Mouse (Mus musculus): ENCODE results near the gene Zfp991. TPM values are rescaled to one million over a fixed set of nuclear protein-coding genes. Genes with fewer than 3 reads are reported as not detected.
A peak's percentile ranks its signal among the peaks of the same experiment; 100 is the strongest.
"Not testable (repeated sequence)": the region's sequence is repeated elsewhere in the genome, so short reads cannot be mapped to it uniquely, and the experiment has no call there.

Zfp991 gene
- 10 to 100 TPM in 1 of 2 experiments, 1 to 10 TPM in 1; 7.2 to 10.4 TPM for total RNA-seq (2021)

DNA sequence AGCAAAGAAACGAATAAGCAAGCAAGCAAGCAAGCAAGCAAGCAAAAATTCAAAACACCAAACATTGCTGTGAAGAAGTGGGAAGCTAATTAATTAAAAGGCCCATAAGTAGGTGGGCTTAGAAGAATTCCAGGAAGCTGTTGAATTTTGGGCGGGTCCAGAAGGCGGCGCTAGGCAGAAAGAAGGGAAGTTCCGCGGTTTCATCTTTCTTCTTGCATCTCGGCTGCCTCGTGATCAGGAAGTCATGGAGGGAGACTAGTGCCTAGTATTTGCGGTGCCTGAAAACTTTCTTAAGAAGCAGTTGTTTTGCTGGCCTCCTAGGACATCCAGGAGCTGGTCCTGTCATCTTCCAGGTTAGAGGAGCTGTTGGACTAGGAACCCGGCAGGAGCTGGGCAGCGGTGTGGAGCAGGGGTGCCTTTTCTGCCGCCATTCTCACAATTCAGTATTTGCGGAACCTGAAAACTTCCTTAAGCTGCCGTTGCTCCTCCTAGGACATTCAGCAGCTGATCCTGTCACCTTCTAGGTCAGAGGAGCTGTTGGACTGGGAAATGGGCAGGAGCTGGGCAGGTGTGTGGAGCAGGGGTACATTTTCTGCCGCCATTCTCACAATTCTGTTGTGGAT is at the start of gene Zfp991:
Zfp991 (plus strand) TSS at position 202 of the 623 bp plus-strand sequence.
- DNase-seq (ENCODE audit: low spot score in 2 of 2); intact Hi-C loops (cut with DNase I): not testable (repeated sequence)

DNA sequence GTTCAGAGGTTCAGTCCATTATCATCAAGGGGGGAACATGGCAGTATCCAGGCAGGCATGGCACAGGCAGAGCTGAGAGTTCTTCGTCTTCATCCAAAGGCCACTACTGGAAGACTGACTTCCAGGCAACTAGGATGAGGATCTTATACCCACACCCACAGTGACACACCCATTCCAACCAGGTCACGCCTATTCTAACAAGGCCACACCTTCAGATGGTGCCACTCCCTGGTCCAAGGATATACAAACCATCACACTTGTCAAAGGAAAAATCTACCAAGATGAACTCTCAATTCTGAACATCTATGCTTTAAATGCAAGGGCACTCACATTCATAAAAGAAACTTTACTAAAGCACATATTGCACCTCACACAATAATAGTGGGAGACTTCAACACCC is 36.2 kb upstream of the Zfp991 start:
- DNase-seq (ENCODE audit: low spot score in 2 of 2); intact Hi-C loops (cut with DNase I): not testable (repeated sequence)

DNA sequence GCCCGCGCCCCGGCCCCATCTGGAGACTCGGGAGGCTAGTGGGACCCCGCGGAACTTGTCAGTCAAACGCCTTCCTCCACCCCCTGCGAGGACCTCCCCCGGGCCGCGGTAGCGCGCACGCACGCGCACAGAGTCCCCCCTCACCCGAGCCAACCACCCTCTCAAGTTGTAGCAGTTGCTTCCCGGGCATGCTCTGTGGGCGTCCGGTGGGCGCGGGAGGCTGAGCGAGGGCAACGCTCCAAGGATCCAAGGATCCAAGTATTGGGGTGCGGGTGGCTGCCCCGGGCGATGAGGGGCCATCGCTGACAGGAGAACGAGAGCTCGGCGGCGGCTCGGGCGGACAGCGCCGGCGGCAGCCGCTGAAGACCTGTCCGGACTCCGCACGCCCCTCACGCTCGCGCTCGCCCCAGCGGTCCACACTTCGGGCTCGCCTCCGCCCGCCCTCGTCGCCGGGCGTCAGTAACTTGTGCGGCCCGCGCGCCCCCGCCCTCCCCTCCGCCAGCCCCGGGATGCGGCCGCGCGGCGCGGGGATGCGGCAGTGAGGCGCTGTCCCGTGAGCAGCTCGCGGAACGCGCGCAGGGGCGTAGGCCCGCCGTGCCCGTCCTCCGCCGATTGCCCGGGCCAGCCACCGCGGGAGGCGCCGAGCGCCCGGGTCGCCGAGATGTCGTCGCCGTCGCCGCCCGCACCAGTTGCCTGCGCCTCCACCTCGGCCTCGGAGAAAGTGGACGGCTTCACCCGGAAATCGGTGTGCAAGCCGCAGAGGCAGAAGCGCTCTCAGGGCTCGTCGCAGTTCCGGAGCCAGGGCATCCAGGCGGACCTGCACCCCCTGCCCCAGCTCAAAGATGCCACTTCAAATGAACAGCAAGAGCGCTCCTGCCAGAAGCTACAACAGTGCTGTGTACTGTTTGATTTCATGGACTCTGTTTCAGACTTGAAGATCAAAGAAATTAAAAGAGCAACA is 29.9 kb upstream of the Zfp991 start:
- intact Hi-C loops (cut with DNase I), result not testable (repeated sequence)
- DNase-seq (ENCODE audit: low spot score in 2 of 2), result peak in 1 of 2 experiments; percentile 20

DNA sequence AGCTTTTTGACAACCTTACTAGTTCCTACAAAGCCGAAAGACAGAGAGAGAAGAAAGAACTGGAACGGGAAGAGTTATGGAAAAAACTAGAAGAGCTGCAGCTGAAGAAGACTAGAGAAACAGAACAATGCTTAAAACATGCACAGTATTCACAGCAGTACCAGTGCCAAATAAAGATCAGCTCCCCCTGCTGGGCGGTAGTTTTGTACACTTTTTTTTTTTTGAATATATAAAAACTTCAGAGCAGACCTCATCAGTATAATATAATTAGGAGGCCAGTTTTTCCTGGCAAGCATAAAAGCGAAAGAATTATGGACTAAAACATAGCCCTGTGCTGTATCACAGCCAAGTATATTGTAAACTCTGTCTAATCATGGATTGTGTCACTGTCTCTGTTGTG is 28.0 kb upstream of the Zfp991 start:
- DNase-seq (ENCODE audit: low spot score in 2 of 2); intact Hi-C loops (cut with DNase I): not testable (repeated sequence)

DNA sequence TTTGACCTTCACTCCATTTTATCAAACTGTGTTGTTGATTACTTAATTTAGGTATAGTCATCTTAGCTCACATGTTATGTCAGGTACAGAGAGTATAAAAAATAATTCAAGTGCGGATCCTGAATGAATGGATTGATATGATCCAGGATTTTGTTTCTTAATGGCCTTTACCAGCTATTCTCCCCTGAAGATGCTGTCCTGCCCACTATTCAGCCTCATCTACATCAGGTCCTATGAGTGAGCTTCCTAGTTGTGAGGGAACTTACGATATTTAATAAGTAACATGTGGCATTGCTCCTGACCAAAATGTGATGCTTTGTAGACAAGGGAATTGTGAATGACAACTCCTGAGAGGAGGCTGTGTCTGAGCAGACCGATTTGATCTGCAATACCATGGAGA is 14.0 kb upstream of the Zfp991 start:
- intact Hi-C loops (cut with DNase I); DNase-seq (ENCODE audit: low spot score in 2 of 2): not testable (repeated sequence)

DNA sequence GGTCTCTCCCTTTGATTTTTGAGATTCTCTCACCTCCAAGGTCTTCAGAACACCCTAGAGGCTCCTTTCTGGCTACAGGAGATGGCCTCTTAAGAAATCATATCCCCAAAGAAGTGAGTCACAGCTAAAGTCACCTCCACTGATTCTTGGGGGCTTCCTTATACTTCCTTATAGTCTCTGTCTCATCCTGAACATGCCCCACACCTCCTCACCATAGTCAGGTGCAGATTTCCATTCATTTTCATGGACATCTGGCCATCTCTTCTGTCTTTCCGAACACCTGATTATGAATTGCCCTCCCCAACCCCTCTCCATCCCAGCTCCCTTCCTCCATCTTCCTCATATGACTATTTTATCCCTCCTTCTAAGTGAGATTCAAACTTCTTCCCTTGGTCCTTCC is 9.6 kb upstream of the Zfp991 start:
- DNase-seq (ENCODE audit: low spot score in 2 of 2), result not testable (repeated sequence)
- intact Hi-C loops (cut with DNase I), result loop anchor here (5.0 kb wide), 1 partner anchor 315 kb away; no protein-coding TSS in a partner anchor

DNA sequence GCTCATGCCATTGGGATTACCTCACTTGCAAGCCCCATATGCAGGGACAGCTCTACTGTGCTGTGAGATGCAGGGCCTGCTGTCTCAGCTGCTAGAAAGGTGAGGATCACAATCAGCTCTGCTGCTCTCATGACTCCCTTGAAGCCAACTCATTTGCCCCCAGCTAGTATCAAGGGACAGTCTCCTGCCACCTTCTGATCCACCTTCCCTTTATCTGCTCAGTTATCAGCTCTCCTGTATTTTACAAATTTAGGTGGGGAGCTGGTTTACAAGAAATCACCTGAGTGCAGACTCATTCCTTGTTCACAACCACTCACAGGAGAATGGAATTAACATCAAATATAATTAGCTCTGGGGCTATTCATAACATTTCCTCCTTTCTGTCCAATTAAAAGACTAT is 8.0 kb upstream of the Zfp991 start:
- intact Hi-C loops (cut with DNase I), result loop anchor here (5.0 kb wide), 1 partner anchor 314 kb away; no protein-coding TSS in a partner anchor
- DNase-seq (ENCODE audit: low spot score in 2 of 2), result not testable (repeated sequence)

DNA sequence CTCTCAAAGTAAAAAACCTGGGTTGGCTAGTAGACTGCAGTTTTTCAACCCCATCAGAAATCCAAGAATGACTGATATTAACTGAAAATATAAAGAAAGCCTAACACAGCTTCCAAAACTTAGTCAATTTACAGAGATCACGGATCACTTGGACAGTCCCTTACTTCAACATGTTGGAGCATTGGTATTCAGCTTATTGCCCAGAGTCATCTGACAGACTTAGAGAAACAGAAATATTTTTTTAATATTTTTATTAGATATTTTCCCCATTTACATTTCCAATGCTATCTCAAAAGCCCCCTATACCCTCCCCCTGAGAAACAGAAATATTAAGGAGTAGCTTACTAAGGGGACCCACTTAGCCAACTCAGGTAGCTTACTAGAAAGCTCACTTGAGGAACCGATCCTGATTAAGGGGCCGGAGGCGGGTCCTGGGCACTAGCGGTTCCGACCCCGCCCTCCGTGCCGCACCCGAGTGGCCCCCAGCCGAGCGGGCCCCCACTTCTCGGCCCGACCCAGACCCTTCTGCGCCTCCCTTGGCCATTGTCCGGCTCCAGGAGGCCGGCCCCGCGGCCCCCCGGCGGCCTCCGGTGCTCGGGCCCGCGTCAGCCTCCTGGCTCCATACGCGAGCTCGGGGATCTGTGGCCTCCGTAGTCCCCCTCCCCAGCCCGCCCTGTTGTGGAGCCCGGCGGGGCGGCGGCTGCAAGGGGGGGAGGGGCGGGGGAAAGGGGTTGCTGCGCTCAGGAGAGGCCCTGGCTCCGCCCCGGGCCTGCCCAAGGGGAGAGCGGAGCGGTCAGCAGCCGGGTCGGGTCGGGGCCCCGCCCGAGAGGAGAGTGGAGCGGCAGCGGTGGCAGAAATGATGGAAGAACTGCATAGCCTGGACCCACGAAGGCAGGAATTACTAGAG is 7.2 kb upstream of the Zfp991 start:
- intact Hi-C loops (cut with DNase I), result loop anchor here (5.0 kb wide), 1 partner anchor 313 kb away; no protein-coding TSS in a partner anchor
- DNase-seq (ENCODE audit: low spot score in 2 of 2), result not testable (repeated sequence)

DNA sequence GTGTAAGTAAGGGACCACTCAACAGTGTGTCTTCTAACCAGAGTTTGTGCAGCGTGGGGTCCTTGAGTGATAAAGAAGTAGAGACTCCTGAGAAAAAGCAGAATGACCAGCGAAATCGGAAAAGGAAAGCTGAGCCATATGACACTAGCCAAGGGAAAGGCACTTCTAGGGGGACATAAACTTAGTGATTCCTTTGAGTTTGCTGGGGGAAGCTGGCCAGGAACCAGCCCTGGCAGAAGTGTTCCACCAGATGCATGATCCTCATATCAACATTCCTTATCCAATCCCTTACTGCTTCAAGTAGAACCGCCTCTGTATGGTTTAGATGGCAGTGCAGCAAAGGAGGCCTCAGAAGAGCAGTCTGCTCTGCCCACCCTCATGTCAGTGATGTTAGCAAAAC is 6.5 kb upstream of the Zfp991 start:
- DNase-seq (ENCODE audit: low spot score in 2 of 2); intact Hi-C loops (cut with DNase I): not testable (repeated sequence)

DNA sequence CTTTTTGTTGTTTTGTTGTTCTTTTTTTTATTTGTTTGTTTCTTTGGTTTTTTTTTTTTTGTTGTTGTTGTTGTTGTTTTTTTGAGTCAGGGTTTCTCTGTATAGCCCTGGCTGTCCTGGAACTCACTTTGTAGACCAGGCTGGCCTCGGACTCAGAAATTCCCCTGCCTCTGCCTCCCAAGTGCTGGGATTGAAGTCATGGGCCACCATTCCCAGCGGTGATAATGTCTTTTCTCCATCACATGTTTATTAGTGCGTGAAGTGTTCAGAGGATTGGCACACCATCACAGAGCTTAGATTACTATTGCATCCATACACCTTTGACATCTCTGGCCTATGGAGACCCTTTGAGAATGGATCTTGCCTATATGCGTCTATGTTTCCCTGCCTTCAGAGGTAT is 6.0 kb upstream of the Zfp991 start:
- intact Hi-C loops (cut with DNase I); DNase-seq (ENCODE audit: low spot score in 2 of 2): not testable (repeated sequence)

DNA sequence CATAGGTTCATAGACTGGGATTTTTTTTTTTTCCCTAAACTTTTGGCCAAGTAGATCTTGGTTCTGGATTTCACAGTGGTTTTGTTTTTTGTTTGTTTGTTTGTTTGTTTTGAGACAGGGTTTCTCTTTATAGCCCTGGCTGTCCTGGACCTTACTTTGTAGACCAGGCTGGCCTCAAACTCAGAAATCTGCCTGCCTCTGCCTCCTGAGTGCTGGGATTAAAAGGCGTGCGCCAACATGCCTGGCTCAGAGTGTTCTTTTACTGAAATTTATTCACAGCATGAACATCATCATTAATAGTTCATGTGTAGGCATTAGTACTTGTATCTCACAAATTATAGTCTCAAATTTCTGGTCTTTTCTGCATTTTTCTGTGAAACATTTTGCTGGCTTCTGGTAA is 5.4 kb upstream of the Zfp991 start:
- DNase-seq (ENCODE audit: low spot score in 2 of 2); intact Hi-C loops (cut with DNase I): not testable (repeated sequence)

DNA sequence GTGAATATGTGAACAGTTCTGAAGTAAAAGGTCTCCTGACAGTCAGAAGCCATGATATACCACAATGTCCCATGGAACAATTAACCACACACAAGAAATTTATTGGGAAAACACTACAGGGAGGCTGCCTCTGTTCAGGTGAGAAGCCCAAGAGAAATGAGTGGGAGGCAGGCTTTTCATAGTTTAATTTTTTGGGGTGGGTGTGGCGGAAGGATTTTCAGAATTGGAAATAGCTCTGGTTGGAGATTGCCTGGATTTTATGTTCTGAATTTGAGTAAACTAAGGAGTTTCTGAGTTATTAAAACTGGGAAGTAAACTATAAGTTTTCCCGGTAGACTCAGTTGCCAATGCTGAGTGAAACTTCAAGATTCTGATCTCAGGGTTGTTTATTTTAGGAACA is 4.7 kb upstream of the Zfp991 start:
- intact Hi-C loops (cut with DNase I); DNase-seq (ENCODE audit: low spot score in 2 of 2): not testable (repeated sequence)

DNA sequence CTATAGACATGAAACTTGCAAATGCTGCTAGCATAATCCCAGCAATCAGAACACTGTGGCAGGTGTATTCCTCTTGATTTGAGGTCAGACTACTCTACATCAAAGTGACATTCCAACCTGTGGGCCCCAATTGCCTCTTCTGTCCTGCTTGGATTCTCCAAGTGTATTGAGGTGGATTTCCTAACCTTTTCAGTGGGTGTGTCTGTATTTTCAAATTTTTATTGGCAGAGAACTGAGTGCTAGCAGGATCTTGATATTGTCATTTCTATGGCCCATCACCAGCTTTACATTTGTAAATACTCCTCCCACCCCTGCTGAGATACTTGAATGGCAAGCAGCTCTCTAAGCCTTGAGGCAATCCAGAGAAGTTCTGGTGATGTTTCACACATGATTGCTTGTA is 3.7 kb upstream of the Zfp991 start:
- intact Hi-C loops (cut with DNase I), result not testable (repeated sequence)

DNA sequence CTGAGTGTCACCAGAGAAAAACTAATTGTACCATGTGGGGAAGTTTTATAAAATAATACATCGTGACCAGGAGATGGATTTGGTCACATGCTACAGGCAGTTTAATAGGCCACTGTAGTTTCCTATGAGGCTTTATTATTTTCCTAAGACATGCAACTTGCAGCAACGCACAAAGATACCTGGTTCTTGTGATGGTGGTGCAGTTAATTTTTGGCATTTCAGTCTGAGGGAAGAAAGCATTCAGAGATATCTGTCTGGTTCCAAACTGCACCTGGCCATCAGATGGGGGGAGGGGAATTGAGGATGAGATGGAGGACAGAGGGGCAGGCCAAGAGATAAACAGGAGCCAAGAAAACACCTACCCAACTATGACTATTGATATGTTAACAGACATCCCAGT is 1.8 kb downstream of the Zfp991 start:
- intact Hi-C loops (cut with DNase I); DNase-seq (ENCODE audit: low spot score in 2 of 2): not testable (repeated sequence)

More for the DNA sequence above, 3.7 kb upstream of the Zfp991 start:
- not testable (repeated sequence) for DNase-seq (ENCODE audit: low spot score in 2 of 2)

DNA sequence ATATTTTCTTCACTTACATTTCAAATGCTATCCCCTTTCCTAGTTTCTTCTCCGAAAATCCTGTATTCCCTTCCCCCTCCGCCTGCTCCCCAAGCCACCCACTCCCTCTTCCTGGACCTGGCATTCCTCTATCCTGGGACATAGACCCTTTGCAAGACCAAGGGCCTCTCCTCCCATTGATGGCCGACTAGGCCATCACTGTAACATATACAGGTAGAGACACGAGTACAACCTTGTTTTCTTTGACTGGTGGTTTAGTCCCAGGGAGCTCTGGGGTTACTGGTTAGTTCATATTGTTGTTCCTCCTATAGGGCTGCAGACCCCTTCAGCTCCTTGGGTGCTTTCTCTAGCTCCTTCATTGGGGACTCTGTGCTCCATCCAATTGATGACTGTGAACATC is 9.9 kb downstream of the Zfp991 start:
- intact Hi-C loops (cut with DNase I); DNase-seq (ENCODE audit: low spot score in 2 of 2): not testable (repeated sequence)

DNA sequence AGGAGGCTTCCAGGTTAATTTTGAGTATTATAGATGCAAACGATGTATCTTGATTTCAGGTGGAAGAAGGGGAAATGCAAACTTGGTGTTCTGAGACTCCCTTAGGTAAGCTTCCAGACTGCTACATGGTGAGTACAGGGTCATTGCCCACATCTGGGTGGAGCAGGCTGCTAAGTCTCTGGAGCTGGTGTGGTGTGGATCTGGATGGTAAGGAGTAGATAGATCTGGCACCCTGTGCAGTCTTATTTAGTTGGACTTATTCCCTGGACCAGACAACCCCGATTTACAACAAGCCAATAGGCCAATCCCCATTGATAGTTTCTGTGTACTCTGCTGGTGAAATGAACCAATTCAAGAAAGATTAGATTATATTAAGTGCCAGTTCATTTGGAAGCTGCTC is 33.4 kb downstream of the Zfp991 start:
- DNase-seq (ENCODE audit: low spot score in 2 of 2), result not testable (repeated sequence)

DNA sequence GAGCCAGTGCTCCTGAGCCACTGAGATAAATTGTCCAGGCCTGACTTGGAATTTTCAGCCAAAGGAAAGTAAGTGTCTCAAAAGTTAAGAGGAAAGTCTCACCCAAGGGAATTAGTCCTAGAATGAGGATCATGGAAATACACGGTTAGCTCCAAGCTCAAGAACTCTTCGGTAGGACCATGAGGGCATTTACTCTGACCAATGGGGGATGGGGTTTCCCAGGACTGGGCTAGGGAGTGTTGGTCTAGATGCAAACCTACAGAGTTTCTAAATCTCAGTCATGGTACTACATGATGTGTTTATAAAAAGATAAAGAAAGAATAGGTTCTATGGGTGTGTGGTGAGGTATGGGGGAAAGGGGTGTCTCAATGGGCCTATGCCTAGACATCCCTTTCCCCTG is 38.7 kb downstream of the Zfp991 start:
- DNase-seq (ENCODE audit: low spot score in 2 of 2); intact Hi-C loops (cut with DNase I): not testable (repeated sequence)

More for the DNA sequence above, 33.4 kb downstream of the Zfp991 start:
- intact Hi-C loops (cut with DNase I), result not testable (repeated sequence)

DNA sequence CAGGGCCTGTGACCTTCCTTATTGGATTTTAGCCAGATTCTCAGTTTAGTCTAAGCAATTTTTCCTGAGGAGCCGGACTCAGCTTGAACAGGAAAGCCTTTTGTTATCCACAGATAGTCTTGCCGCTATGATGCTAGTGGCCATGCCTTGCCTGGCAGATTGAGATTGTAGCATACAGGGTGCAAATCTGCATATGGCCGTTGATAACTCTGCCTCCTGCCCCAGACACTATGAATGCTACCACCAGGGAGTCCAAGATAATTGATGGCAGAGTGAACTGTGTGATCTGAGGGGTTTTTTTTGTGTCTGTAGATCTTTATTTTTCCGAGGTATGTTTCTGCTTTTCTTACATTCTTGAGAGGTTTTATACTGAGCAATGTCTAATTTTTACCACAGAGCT is 39.7 kb downstream of the Zfp991 start:
- intact Hi-C loops (cut with DNase I); DNase-seq (ENCODE audit: low spot score in 2 of 2): not testable (repeated sequence)

DNA sequence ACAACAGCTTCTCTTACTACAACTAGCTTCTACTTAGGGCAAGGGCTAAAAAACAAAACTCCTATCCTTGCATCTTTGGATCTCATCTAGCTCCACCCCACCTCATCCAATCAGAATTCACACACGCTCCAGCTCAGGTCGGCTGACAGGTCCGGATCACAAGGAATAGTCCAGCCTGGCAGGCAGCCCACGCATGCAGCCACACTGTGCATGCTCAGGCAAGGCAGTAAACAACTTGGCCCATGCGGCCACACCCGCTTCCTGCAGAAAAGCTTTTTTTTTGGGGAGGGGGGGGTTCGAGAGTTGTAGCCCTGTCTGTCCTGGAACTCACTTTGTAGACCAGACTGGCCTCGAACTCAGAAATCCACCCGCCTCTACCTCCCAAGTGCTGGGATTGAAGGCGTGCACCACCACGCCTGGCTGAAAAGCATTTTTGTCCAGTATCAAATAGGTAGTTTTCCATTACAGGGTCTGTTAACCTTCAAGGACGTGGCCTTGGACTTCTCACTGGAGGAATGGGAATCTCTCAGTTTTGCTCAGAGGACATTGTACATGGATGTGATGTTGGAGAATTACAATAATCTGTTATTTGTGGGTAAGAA is 44.5 kb downstream of the Zfp991 start:
- intact Hi-C loops (cut with DNase I); DNase-seq (ENCODE audit: low spot score in 2 of 2): not testable (repeated sequence)

Data from left cerebral cortex, postnatal 25 days (tissue).